Mouse (Mus musculus): ENCODE results near the gene Wfdc15b.

Wfdc15b gene

GRCm38 (mm10) chr2:164180124-164180523, 41.3 kb downstream of the Wfdc15b start:
- DNase-seq (ENCODE audit: low read depth): peak; percentile 73

GRCm38 (mm10) chr2:164177831-164178230, 43.6 kb downstream of the Wfdc15b start:
- no peak for DNase-seq (ENCODE audit: low read depth)

GRCm38 (mm10) chr2:164175850-164176249, 45.6 kb downstream of the Wfdc15b start:
- DNase-seq (ENCODE audit: low read depth): no peak

GRCm38 (mm10) chr2:164174649-164175395, 46.6 kb downstream of the Wfdc15b start:
- DNase-seq (ENCODE audit: low read depth): no peak

GRCm38 (mm10) chr2:164173394-164173793, 48.1 kb downstream of the Wfdc15b start:
- no peak for DNase-seq (ENCODE audit: low read depth)

GRCm38 (mm10) chr2:164170902-164171301, 50.6 kb downstream of the Wfdc15b start, which contains the start of gene Kcns1:
TSS of gene Kcns1 (minus strand) at chr2:164171113.
- DNase-seq (ENCODE audit: low read depth): no peak

- no peak for DNase-seq (ENCODE audit: low read depth)
Observed at GRCm38 (mm10) chr2:164170326-164170725, 51.1 kb downstream of the Wfdc15b start.

GRCm38 (mm10) chr2:164168571-164168946, 52.9 kb downstream of the Wfdc15b start:
- DNase-seq (ENCODE audit: low read depth): peak; percentile 53

GRCm38 (mm10) chr2:164167752-164168570, 53.5 kb downstream of the Wfdc15b start:
- DNase-seq (ENCODE audit: low read depth): no peak

- DNase-seq (ENCODE audit: low read depth): no peak
Observed at GRCm38 (mm10) chr2:164164941-164165340, 56.5 kb downstream of the Wfdc15b start.

Data from naive thymus-derived CD4-positive, alpha-beta T cell, adult 2 months (primary cell).